In the genomic region with DNA sequence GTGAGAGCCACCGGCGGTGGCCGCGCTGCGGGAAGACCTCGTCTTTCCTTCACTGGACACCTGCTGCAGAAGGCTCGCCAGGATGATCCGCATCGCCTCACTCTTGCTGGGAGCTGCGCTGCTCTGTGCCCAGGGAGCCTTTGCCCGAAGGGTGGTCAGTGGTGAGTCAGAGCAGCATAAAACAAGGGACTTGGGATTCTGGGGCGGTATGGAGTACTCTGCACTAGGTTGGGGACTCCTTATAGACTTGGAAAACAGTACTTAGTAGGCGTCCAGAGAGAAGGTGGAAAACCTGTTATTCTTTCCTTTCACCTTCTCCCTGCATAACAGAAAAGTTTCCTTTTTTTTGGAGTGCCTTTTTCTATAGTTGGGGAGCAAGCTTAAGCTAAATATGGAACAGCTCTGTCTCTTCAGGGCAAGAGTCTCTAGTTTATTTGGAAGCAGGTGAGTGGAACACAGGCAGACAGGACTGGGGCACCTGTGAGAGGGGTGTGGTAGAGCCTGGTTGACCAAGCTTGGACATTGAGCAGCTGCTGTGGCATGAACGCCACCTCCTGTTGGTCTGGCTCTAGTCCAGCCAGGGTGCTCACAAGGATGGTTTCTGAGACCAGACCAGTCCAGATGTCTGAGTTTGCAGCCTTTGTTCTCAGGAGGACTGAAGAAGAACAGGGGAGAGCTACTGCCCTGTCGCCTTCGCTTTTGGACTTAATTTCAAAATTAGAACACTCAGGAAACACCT, we compare ENCODE assay signal across 9 mouse cellular contexts. TPM values are rescaled to one million over a fixed set of nuclear protein-coding genes. Genes with fewer than 3 reads are reported as not detected.
DNase-seq lines count a peak whose midpoint lies in the region; ATAC-seq and TF ChIP-seq lines count a peak whose summit lies in the region.
"Had no signal": no experiment of that assay in that cellular context is flagged by ENCODE, and none has a peak within 500 bp of the region (broad histone marks: within the 10 kb centered on the region; RNA-seq: fewer than 3 reads in every experiment).

No protein-coding gene starts in this region.

- ATAC-seq in forebrain, embryonic 16.5 days: peak; percentile 36; the same call in 1 of the 2 replicates
- ATAC-seq in megakaryocyte, adult 5-6 weeks (ENCODE audit: poor library complexity, severe bottlenecking): peak; percentile 38

- 11% methylated on average over 16 of the region's 16 CpGs for WGBS in forebrain, embryonic 16.5 days

- peak overlapping the region; percentile 43 to 50; a peak in 3 of 4 replicates for H3K4me3 ChIP-seq in ES-E14 (ENCODE audit: insufficient read depth in 1 of 2, low read depth in 1 of 2, low read length in 2 of 2, poor library complexity in 1 of 2, severe bottlenecking in 1 of 2)
- peak overlapping the region; percentile 45 for H3K4me3 ChIP-seq in forebrain, embryonic 16.5 days (replicated peaks; ENCODE audit: low read length)

- peak overlapping the region; percentile 74 for H3K4me2 ChIP-seq in forebrain, embryonic 16.5 days (ENCODE audit: low read length)

- H3K27ac ChIP-seq in ES-E14 (ENCODE audit: insufficient read depth, low read depth, low read length, poor library complexity, severe bottlenecking): no peak overlapping the region
- no peak overlapping the region for H3K27ac ChIP-seq in forebrain, embryonic 16.5 days (ENCODE audit: low read length)

- H3K4me1 ChIP-seq in ES-E14 (ENCODE audit: control insufficient read depth in 2 of 2, insufficient read depth in 2 of 2, low read length in 2 of 2, poor library complexity in 1 of 2): peaks cover 2% of the 10 kb centered on the region in 2 experiments; a peak in 1 of 4 replicates
- H3K4me1 ChIP-seq in forebrain, embryonic 16.5 days (replicated peaks; ENCODE audit: control insufficient read depth, insufficient read depth, low read length): peaks cover 17% of the 10 kb centered on the region

- in situ Hi-C loops in ES-E14 (cut with MboI; ENCODE audit: low sequenced_read_pairs in 2 of 2, unreplicated experiment in 2 of 2): no loop called here

- no peaks in the 10 kb centered on the region for H3K27me3 ChIP-seq in forebrain, embryonic 16.5 days (replicated peaks; ENCODE audit: control insufficient read depth, insufficient read depth, low read length)
- H3K27me3 ChIP-seq: CH12.LX had no signal

- DNase-seq in gastrocnemius, postnatal 10 days: peak; percentile 13
- no peak for DNase-seq in gastrocnemius, adult 18-20 months (ENCODE audit: low spot score)
- DNase-seq in ES-E14 (ENCODE audit: low read depth, low spot score): no peak
- DNase-seq in testis, postnatal 14 days (ENCODE audit: low spot score): no peak
- DNase-seq in MN1 (ENCODE audit: low spot score): no peak
- no peak for DNase-seq in heart, adult 11 months

- no peaks in the 10 kb centered on the region for H3K36me3 ChIP-seq in ES-E14 (ENCODE audit: control insufficient read depth, insufficient read depth, low read length, poor library complexity, severe bottlenecking)
- no peaks in the 10 kb centered on the region for H3K36me3 ChIP-seq in forebrain, embryonic 16.5 days (ENCODE audit: control insufficient read depth, insufficient read depth)

- no peak overlapping the region; the same call in 1 of the 2 replicates for H3K9ac ChIP-seq in ES-E14 (ENCODE audit: insufficient read depth, low read depth, low read length, poor library complexity, severe bottlenecking)
- peak overlapping the region; percentile 65 for H3K9ac ChIP-seq in forebrain, embryonic 16.5 days (replicated peaks; ENCODE audit: low read depth, low read length)

- H3K9me3 ChIP-seq in ES-E14 (ENCODE audit: control insufficient read depth, insufficient read depth, low read depth, low read length): no peaks in the 10 kb centered on the region
- H3K9me3 ChIP-seq in forebrain, embryonic 16.5 days (ENCODE audit: control insufficient read depth, low read length): no peaks in the 10 kb centered on the region

TF ChIP-seq in ES-E14, 5 proteins besides CTCF, POLR2A, EP300 and RAD21:
- no peak for TF ChIP-seq CHD2 (IDR thresholded peaks at IDR 0.05; ENCODE audit: low read depth, low read length)
- no peak for TF ChIP-seq MAFK (IDR thresholded peaks at IDR 0.05; ENCODE audit: insufficient read depth, low read depth, low read length)
- TF ChIP-seq HCFC1 (IDR thresholded peaks at IDR 0.05; ENCODE audit: borderline replicate concordance, insufficient read depth, low read length): no peak
- no peak for TF ChIP-seq ZC3H11A (IDR thresholded peaks at IDR 0.05; ENCODE audit: borderline replicate concordance, low read depth, low read length)
- no peak for TF ChIP-seq ZNF384 (IDR thresholded peaks at IDR 0.05; ENCODE audit: low read depth, low read length)

RNA-seq across cellular contexts. Expression of a gene that starts 0.7 kb away (rescaled TPM):
- 10 to 100 TPM; 19.1 to 25.2 TPM for total RNA-seq in gastrocnemius, postnatal 10 days (2021)
- total RNA-seq in gastrocnemius, adult 18-20 months (2021): 1 to 10 TPM; 4.3 to 5.1 TPM
- total RNA-seq in ES-E14 (2012; rRNA removed): 0.13 TPM in 1 of 2 replicates, not detected in the other
- polyA plus RNA-seq in forebrain, embryonic 16.5 days (2015; fragmentation: Nextera tagmentation; extraction: Ambion mirVana): 8.8 and 10.6 TPM in 2 replicates
- total RNA-seq in megakaryocyte, adult 5-6 weeks (2015): not detected in 2 replicates
- not detected in 2 replicates for total RNA-seq in megakaryocyte, adult 5-6 weeks (2017)
- total RNA-seq: CH12.LX had no signal
